Mouse (Mus musculus) E14TG2a.4 (cell line): ENCODE data around the gene B3gnt3.

Source experiments
- CTCF ChIP-seq: conservative IDR thresholded peaks from 2 replicates; pipeline ENCODE4 v1.5.1; 2014; ENCODE audit warnings: low read length
- NANOG ChIP-seq: IDR thresholded peaks from 2 replicates; pipeline ENCODE4 v1.6.1; 2014; ENCODE audit warnings: borderline replicate concordance, low read length, mixed read lengths

- TF ChIP-seq CTCF (no peak), NANOG (no peak)
Observed at GRCm38 (mm10) chr8:71693166-71694041, 8.2 kb downstream of the B3gnt3 start.
